In genomic region chr17:48588674-48589073, GRCm38 (mm10) we compare ENCODE assay signal across 11 mouse cellular contexts.
DNase-seq lines count a peak whose midpoint lies in the region; ATAC-seq and TF ChIP-seq lines count a peak whose summit lies in the region.
"Had no signal": no experiment of that assay in that cellular context is flagged by ENCODE, and none has a peak within 500 bp of the region (broad histone marks: within the 10 kb centered on the region; RNA-seq: fewer than 3 reads in every experiment).

No protein-coding gene starts in this region.

- no peak overlapping the region for H3K9ac ChIP-seq in kidney, postnatal 0 days (ENCODE audit: low read depth, low read length)
- no peak overlapping the region for H3K9ac ChIP-seq in kidney, embryonic 16.5 days (replicated peaks; ENCODE audit: low read length)
- H3K9ac ChIP-seq: heart, embryonic 15.5 days had no signal

- no peak for TF ChIP-seq POLR2A in brain, embryonic 14.5 days (IDR thresholded peaks at IDR 0.05; ENCODE audit: borderline replicate concordance, extremely low read depth, insufficient read depth, insufficient read length, poor library complexity, severe bottlenecking)

- peak; percentile 46; the same call in 1 of the 2 replicates for TF ChIP-seq CTCF in kidney, postnatal 0 days (IDR thresholded peaks at IDR 0.05; ENCODE audit: low read depth)
- TF ChIP-seq CTCF in brain, embryonic 14.5 days (IDR thresholded peaks at IDR 0.05; ENCODE audit: borderline replicate concordance, extremely low read depth, insufficient read depth, insufficient read length): no peak

- no peaks in the 10 kb centered on the region for H3K36me3 ChIP-seq in kidney, postnatal 0 days (ENCODE audit: insufficient read depth, low read length)
- no peaks in the 10 kb centered on the region for H3K36me3 ChIP-seq in kidney, embryonic 16.5 days (ENCODE audit: insufficient read depth, low read length)
- H3K36me3 ChIP-seq: heart, embryonic 15.5 days had no signal

- no peak overlapping the region for H3K4me3 ChIP-seq in kidney, postnatal 0 days (replicated peaks; ENCODE audit: low read depth, low read length)
- no peak overlapping the region for H3K4me3 ChIP-seq in kidney, embryonic 16.5 days (ENCODE audit: low read length)
- H3K4me3 ChIP-seq: heart, embryonic 15.5 days had no signal

- H3K27me3 ChIP-seq in kidney, postnatal 0 days (ENCODE audit: insufficient read depth, low read length): no peaks in the 10 kb centered on the region
- H3K27me3 ChIP-seq in kidney, embryonic 16.5 days (ENCODE audit: insufficient read depth, low read length): no peaks in the 10 kb centered on the region
- H3K27me3 ChIP-seq: heart, embryonic 15.5 days had no signal

- peak; percentile 46 for DNase-seq in kidney, postnatal 0 days (ENCODE audit: low spot score)
- DNase-seq in 3T3-L1 (ENCODE audit: low read depth, low spot score) (peak; percentile 45), A20 (ENCODE audit: low read depth, low spot score) (peak; percentile 10), MN1 (ENCODE audit: low spot score) (no peak)
- peak; percentile 53 for DNase-seq in brain, embryonic 14.5 days (ENCODE audit: low read depth)
- DNase-seq in cerebellum, postnatal 36 days: no peak
- DNase-seq: cerebellum, postnatal 14 days; kidney, adult 11 months had no signal

- no peak for ATAC-seq in kidney, postnatal 0 days (replicated peaks; ENCODE audit: low FRiP score, low read depth)
- no peak for ATAC-seq in kidney, embryonic 16.5 days (ENCODE audit: low FRiP score, low TSS enrichment)

- no peaks in the 10 kb centered on the region; the same call in 1 of the 2 replicates for H3K9me3 ChIP-seq in kidney, postnatal 0 days (replicated peaks; ENCODE audit: low read length)
- H3K9me3 ChIP-seq in kidney, embryonic 16.5 days (ENCODE audit: low read length): no peaks in the 10 kb centered on the region
- H3K9me3 ChIP-seq: heart, embryonic 15.5 days had no signal

- no peaks in the 10 kb centered on the region for H3K4me1 ChIP-seq in kidney, postnatal 0 days (replicated peaks; ENCODE audit: insufficient read depth, low read length)
- peaks cover 10% of the 10 kb centered on the region; the same call in 1 of the 2 replicates for H3K4me1 ChIP-seq in kidney, embryonic 16.5 days (ENCODE audit: insufficient read depth, low read length)

- no peak overlapping the region for H3K27ac ChIP-seq in kidney, postnatal 0 days
- no peak overlapping the region for H3K27ac ChIP-seq in kidney, embryonic 16.5 days (ENCODE audit: low read length)
- H3K27ac ChIP-seq: heart, embryonic 15.5 days; macrophage had no signal

- H3K4me2 ChIP-seq in kidney, postnatal 0 days (ENCODE audit: low read length): no peak overlapping the region
- no peak overlapping the region for H3K4me2 ChIP-seq in kidney, embryonic 16.5 days (replicated peaks; ENCODE audit: low read depth, low read length)
- H3K4me2 ChIP-seq: heart, embryonic 15.5 days had no signal

- 62% methylated on average over 3 of the region's 3 CpGs for WGBS in kidney, postnatal 0 days
- 57% methylated on average over 3 of the region's 3 CpGs for WGBS in kidney, embryonic 16.5 days

Comparison
In these comparisons a context has a peak if more than half of its experiments do, and no peak if none do; other contexts are left out.
1. DNase-seq: peak in kidney, postnatal 0 days (single experiment), 3T3-L1 (single experiment), A20 (single experiment) and brain, embryonic 14.5 days (single experiment); none in cerebellum, postnatal 36 days (0 of 2) and MN1 (single experiment).